In genomic region chr11:108508190-108508589, GRCm38 (mm10) we compare ENCODE assay signal across 15 mouse cellular contexts.
"Had no signal": no experiment of that assay in that cellular context is flagged by ENCODE, and none has a peak within 500 bp of the region (broad histone marks: within the 10 kb centered on the region; RNA-seq: fewer than 3 reads in every experiment).

No protein-coding gene starts in this region.

- H3K27me3 ChIP-seq: neural tube, embryonic 15.5 days; stomach, embryonic 15.5 days had no signal

- H3K9ac ChIP-seq: neural tube, embryonic 15.5 days; stomach, embryonic 15.5 days had no signal

- H3K9me3 ChIP-seq: neural tube, embryonic 15.5 days; stomach, embryonic 15.5 days had no signal

- H3K4me1 ChIP-seq: neural tube, embryonic 15.5 days; stomach, embryonic 15.5 days had no signal

- H3K4me2 ChIP-seq: neural tube, embryonic 15.5 days; stomach, embryonic 15.5 days had no signal

- H3K4me3 ChIP-seq: neural tube, embryonic 15.5 days; stomach, embryonic 15.5 days had no signal

- H3K27ac ChIP-seq: neural tube, embryonic 15.5 days; stomach, embryonic 15.5 days; stomach, postnatal 0 days had no signal

- H3K36me3 ChIP-seq: neural tube, embryonic 15.5 days; stomach, embryonic 15.5 days had no signal

- DNase-seq: retina, postnatal 1 day; right cerebral cortex, adult 18-20 months; right cerebral cortex, postnatal 14 days; right cerebral cortex, postnatal 25 days; right cerebral cortex, postnatal 4 days; spleen, adult 18-20 months; thymus, adult 18-20 months; thymus, adult 2 months; thymus, postnatal 14 days; thymus, postnatal 25 days; thymus, postnatal 36 days; thymus, postnatal 4 days had no signal
